Mouse (Mus musculus) right cerebral cortex, postnatal 10 days (tissue): ENCODE results near the gene Rbfox2.

Source experiments
- DNase-seq, 2 experiments: peaks; one replicate each; pipeline ENCODE4 v3.0.0; 2021; ENCODE audit warnings: low spot score in 2 of 2

Gene Rbfox2

DNA sequence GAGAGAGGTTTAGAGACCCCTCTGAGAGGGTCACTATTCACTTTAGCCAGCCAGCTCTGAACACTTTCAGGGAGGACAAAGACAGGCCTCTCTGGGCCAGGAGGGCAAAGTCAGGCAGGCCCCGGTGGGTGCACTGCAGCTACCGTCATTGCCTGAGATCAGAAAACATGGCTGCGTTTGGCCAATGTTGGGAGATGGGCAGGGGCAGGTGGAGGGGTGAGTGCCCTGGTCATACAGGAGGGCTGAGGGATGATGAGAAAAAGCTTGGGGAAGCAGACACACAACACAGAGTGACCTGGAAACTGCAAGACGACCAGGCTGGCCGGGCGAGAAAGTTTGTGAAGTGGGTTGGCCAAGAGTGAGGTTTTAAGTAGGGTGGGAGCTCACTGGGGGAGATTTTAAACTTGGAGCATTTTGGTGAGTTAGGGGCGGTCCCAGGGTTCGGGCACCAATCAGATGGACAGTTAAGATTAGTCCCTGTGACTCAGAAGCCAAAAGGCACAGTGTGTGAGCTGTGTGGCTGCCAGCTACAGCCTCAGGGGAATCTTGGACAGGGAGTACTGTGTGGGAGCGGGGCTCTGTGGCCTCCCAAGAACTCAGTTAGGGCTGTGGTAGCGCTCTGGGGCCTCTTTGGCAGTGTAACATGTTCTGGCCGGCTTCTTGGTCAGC lies 270.4 kb downstream of the Rbfox2 start:
- DNase-seq: no peak

- DNase-seq: no peak
These were observed 271.2 kb downstream of the Rbfox2 start for GRCm38 (mm10) chr15:77035643-77036042.

DNA sequence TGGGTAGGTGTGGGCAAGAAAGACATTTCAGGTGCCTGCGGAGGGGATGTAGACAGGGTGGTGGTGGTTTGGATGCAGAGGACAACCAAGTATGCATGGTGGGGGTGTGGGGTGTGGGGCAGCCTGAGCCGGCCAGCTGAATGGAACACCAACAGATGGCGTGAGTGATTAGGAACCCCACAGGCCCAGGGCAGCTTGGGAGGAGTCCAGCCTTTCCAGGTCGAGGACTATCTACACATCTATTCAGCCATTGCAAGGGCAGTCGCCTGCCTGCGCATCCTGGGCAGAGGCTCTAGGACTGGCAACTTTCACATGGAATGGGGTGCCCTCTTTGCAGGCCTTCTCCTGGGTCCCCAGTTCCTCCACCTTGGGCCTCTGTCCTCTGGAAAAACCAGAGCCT lies 272.3 kb downstream of the Rbfox2 start:
- no peak for DNase-seq

DNA sequence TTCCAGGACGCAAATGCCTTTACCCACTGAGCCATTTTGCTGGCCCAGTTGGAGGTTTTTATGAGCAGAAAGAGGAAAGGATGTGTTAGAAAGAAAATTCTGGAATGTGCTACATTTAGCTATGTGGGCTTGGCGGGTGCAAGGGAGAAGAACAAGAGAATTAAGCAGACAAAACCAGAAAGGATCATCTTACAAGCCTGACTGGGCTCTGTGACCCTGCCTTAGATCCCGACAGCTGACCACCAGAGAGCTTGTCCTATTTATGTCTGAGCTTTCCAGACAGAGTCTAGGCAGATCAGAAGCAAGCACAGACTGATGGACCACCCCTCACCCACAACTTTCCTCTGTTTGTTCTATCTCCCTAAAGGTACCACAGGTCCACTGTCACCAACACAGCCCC lies 275.5 kb downstream of the Rbfox2 start:
- DNase-seq: no peak

- DNase-seq: peak; percentile 65 to 70
These were observed 277.3 kb downstream of the Rbfox2 start for GRCm38 (mm10) chr15:77029331-77029991.
